Mouse (Mus musculus) CD4-positive naive resting alpha-beta T cell, adult 76 days (primary cell): ENCODE data around the gene Tkt. TPM values are rescaled to one million over a fixed set of nuclear protein-coding genes. Genes with fewer than 3 reads are reported as not detected.

Source experiments
- total RNA-seq: library from RNA; stranded (reverse); gene quantifications from one replicate; pipeline ENCODE4 v1.2.4, GENCODE M21; 2023

The Tkt gene
- total RNA-seq, result 121 TPM

GRCm38 (mm10) chr14:30548131-30548720 is at the start of gene Tkt:
Gene Tkt, plus strand, starts transcription at chr14:30548359.

Other genes starting within 250 kb of the Tkt start
- 66.8 TPM for gene Dcp1a, start 68.8 kb upstream of the Tkt start, total RNA-seq
- gene Cacna1d, start 56.9 kb upstream of the Tkt start, total RNA-seq, result 0.32 TPM
- 167 TPM for gene Prkcd, start 77.9 kb downstream of the Tkt start, total RNA-seq
- gene Rft1, start 106.0 kb downstream of the Tkt start, total RNA-seq, result 12.4 TPM
- 12.5 TPM for gene Sfmbt1, start 166.5 kb downstream of the Tkt start, total RNA-seq